Mouse (Mus musculus) right cerebral cortex, adult 18-20 months (tissue): ENCODE data around the gene Arl6ip5.
"Not testable (repeated sequence)": the region's sequence is repeated elsewhere in the genome, so short reads cannot be mapped to it uniquely, and the experiment has no call there.

Experiments
- DNase-seq: peaks from one replicate; pipeline ENCODE4 v3.0.0; 2022; ENCODE audit warnings: mixed read lengths

Gene Arl6ip5

GRCm38 (mm10) chr6:97224505-97224904 lies 14.0 kb downstream of the Arl6ip5 start:
- DNase-seq: no peak

- DNase-seq: no peak
Observed at GRCm38 (mm10) chr6:97226083-97226491, 15.6 kb downstream of the Arl6ip5 start.

- no peak for DNase-seq
Observed at GRCm38 (mm10) chr6:97227067-97227847, 16.8 kb downstream of the Arl6ip5 start.

- no peak for DNase-seq
Observed at GRCm38 (mm10) chr6:97234911-97235668, 24.6 kb downstream of the Arl6ip5 start.

- no peak for DNase-seq
Observed at GRCm38 (mm10) chr6:97236088-97236487, 25.6 kb downstream of the Arl6ip5 start.

- DNase-seq: no peak
Observed at GRCm38 (mm10) chr6:97239360-97239759, 28.9 kb downstream of the Arl6ip5 start.

- DNase-seq: no peak
Observed at GRCm38 (mm10) chr6:97240092-97240491, 29.6 kb downstream of the Arl6ip5 start.

- DNase-seq: no peak
Observed at GRCm38 (mm10) chr6:97242522-97242921, 32.0 kb downstream of the Arl6ip5 start.

GRCm38 (mm10) chr6:97245200-97245599 lies 34.7 kb downstream of the Arl6ip5 start:
- no peak for DNase-seq

GRCm38 (mm10) chr6:97250966-97251365 lies 40.5 kb downstream of the Arl6ip5 start:
- peak; percentile 55 for DNase-seq

GRCm38 (mm10) chr6:97252086-97252485 lies 41.6 kb downstream of the Arl6ip5 start:
- no peak for DNase-seq

- peak; percentile 15 for DNase-seq
Observed at GRCm38 (mm10) chr6:97252711-97253221, 42.3 kb downstream of the Arl6ip5 start, which contains the start of gene Lmod3. Gene Lmod3 (minus strand): TSS chr6:97252759.

- no peak for DNase-seq
Observed at GRCm38 (mm10) chr6:97258489-97258888, 48.0 kb downstream of the Arl6ip5 start.

GRCm38 (mm10) chr6:97259926-97260325 lies 49.4 kb downstream of the Arl6ip5 start:
- not testable (repeated sequence) for DNase-seq

GRCm38 (mm10) chr6:97262229-97262628 lies 51.7 kb downstream of the Arl6ip5 start:
- DNase-seq: no peak

- not testable (repeated sequence) for DNase-seq
Observed at GRCm38 (mm10) chr6:97263750-97264149, 53.3 kb downstream of the Arl6ip5 start.

GRCm38 (mm10) chr6:97265240-97265639 lies 54.8 kb downstream of the Arl6ip5 start:
- no peak for DNase-seq

GRCm38 (mm10) chr6:97265705-97266104 lies 55.2 kb downstream of the Arl6ip5 start:
- DNase-seq: no peak

- DNase-seq: no peak
Observed at GRCm38 (mm10) chr6:97266661-97267060, 56.2 kb downstream of the Arl6ip5 start.

- no peak for DNase-seq
Observed at GRCm38 (mm10) chr6:97267132-97267531, 56.6 kb downstream of the Arl6ip5 start.

GRCm38 (mm10) chr6:97269596-97269995 lies 59.1 kb downstream of the Arl6ip5 start:
- DNase-seq: no peak

GRCm38 (mm10) chr6:97272349-97272748 lies 61.9 kb downstream of the Arl6ip5 start:
- DNase-seq: no peak

GRCm38 (mm10) chr6:97273058-97273710 lies 62.7 kb downstream of the Arl6ip5 start:
- no peak for DNase-seq
